Mouse (Mus musculus) hindbrain, postnatal 0 days (tissue): Measurements from ENCODE around the gene H2-D1. TPM values are rescaled to one million over a fixed set of nuclear protein-coding genes. Genes with fewer than 3 reads are reported as not detected.
"Not testable (repeated sequence)": the region's sequence is repeated elsewhere in the genome, so short reads cannot be mapped to it uniquely, and the experiment has no call there.

Experiments
- ATAC-seq: fragments of 200-750 bp; cut with Nextera tagmentation; 2 replicates; pipeline ENCODE4 v1.8.0; 2017; ENCODE audit warnings: mild to moderate bottlenecking, moderate TSS enrichment, moderate library complexity
- DNase-seq: peaks from one replicate; pipeline ENCODE4 v3.0.0-alpha.2; 2015; ENCODE audit warnings: low spot score
- H3K27ac ChIP-seq: fragments of 300-500 bp; sonication (generic); 2 replicates; pipeline ENCODE4 v1.5.1; 2014; ENCODE audit warnings: mild to moderate bottlenecking
- H3K27me3 ChIP-seq: fragments of 300-500 bp; sonication (generic); 2 replicates; pipeline ENCODE4 v1.6.1; 2014; ENCODE audit warnings: low read length, mixed read lengths; ENCODE audit not compliant: insufficient read depth
- H3K36me3 ChIP-seq: fragments of 300-500 bp; sonication (generic); 2 replicates; pipeline ENCODE4 v1.6.1; 2014; ENCODE audit warnings: low read length, mixed read lengths; ENCODE audit not compliant: insufficient read depth
- H3K4me1 ChIP-seq: fragments of 300-500 bp; sonication (generic); 2 replicates; pipeline ENCODE4 v1.6.1; 2014; ENCODE audit warnings: antibody characterized with exemption, low read length, mixed read lengths; ENCODE audit not compliant: insufficient read depth
- H3K4me2 ChIP-seq: fragments of 300-500 bp; sonication (generic); 2 replicates; pipeline ENCODE4 v1.6.1; 2014; ENCODE audit warnings: low read depth, mild to moderate bottlenecking, low read length, moderate library complexity, mixed read lengths
- H3K4me3 ChIP-seq: fragments of 300-500 bp; sonication (generic); 2 replicates; pipeline ENCODE4 v1.5.1; 2014; ENCODE audit warnings: low read length
- H3K9ac ChIP-seq: fragments of 300-500 bp; sonication (generic); replicated peaks from 2 replicates; pipeline ENCODE4 v1.6.1; 2014; ENCODE audit warnings: mild to moderate bottlenecking, low read length, moderate library complexity, mixed read lengths
- H3K9me3 ChIP-seq: fragments of 300-500 bp; sonication (generic); 2 replicates; pipeline ENCODE4 v1.6.1; 2016; ENCODE audit warnings: low read length, mixed read lengths
- CTCF ChIP-seq: IDR thresholded peaks from 2 replicates; pipeline ENCODE4 v1.5.1; 2016; ENCODE audit warnings: antibody characterized with exemption, control low read depth, low read depth
- WGBS: fragments of 180-500 bp; shearing (Covaris S2); extraction: QIAGEN DNeasy Blood & Tissue Kit; methylation state at CpG from one replicate; pipeline ENCODE4 v1.1.7; 2014; 5-methylcytosine and 5-hydroxymethylcytosine counted together
- polyA plus RNA-seq: library from polyadenylated mRNA; unstranded; fragments of >200 nt; fragmentation: Nextera tagmentation; extraction: Ambion mirVana; gene quantifications from 2 replicates; pipeline ENCODE4 v1.2.1, GENCODE M21; 2015
- total RNA-seq: library from RNA; depleted of rRNA; stranded (reverse); fragments of >200 nt; gene quantifications from 2 replicates; pipeline ENCODE4 v1.2.3, GENCODE M21; 2014

The H2-D1 gene
- total and polyA plus RNA-seq, 2 experiments from 2014 or later, result 74.3 to 146 TPM

- no peak overlapping the region for H3K27ac ChIP-seq
- H3K9ac ChIP-seq, result no peak overlapping the region
- WGBS, result 88% methylated on average over 13 of the region's 13 CpGs
- TF ChIP-seq CTCF, result no peak
- H3K36me3 ChIP-seq, result no peaks in the 10 kb centered on the region
- no peak overlapping the region for H3K4me3 ChIP-seq
- no peak for ATAC-seq
- peaks cover 8% of the 10 kb centered on the region; the same call in 1 of the 2 replicates for H3K27me3 ChIP-seq
- no peaks in the 10 kb centered on the region for H3K9me3 ChIP-seq
- no peak overlapping the region for H3K4me2 ChIP-seq
- no peaks in the 10 kb centered on the region for H3K4me1 ChIP-seq
- DNase-seq, result no peak
Observed at GRCm38 (mm10) chr17:35278957-35279688, 16.6 kb downstream of the H2-D1 start.

GRCm38 (mm10) chr17:35280276-35280675 lies 17.7 kb downstream of the H2-D1 start:
- Histone ChIP-seq H3K36me3 (no peaks in the 10 kb centered on the region), H3K4me2 (no peak overlapping the region), H3K4me1 (no peaks in the 10 kb centered on the region), H3K9ac (no peak overlapping the region), H3K27ac (no peak overlapping the region), H3K27me3 (peaks cover 5% of the 10 kb centered on the region; the same call in 1 of the 2 replicates), H3K9me3 (no peaks in the 10 kb centered on the region), H3K4me3 (no peak overlapping the region)
- DNase-seq (no peak), ATAC-seq (no peak)
- TF ChIP-seq CTCF, result no peak
- 74% methylated on average over 3 of the region's 3 CpGs for WGBS

- no peak overlapping the region for H3K9ac ChIP-seq
- H3K4me1 ChIP-seq, result no peaks in the 10 kb centered on the region
- DNase-seq, result no peak
- H3K4me3 ChIP-seq, result no peak overlapping the region
- H3K27me3 ChIP-seq, result no peaks in the 10 kb centered on the region
- H3K27ac ChIP-seq, result no peak overlapping the region
- H3K9me3 ChIP-seq, result no peaks in the 10 kb centered on the region
- TF ChIP-seq CTCF, result no peak
- H3K4me2 ChIP-seq, result no peak overlapping the region
- ATAC-seq, result no peak
- no peaks in the 10 kb centered on the region for H3K36me3 ChIP-seq
Observed at GRCm38 (mm10) chr17:35285431-35285830, 22.9 kb downstream of the H2-D1 start.

GRCm38 (mm10) chr17:35295796-35296195 lies 33.3 kb downstream of the H2-D1 start:
- H3K4me3 ChIP-seq, H3K27me3 ChIP-seq, H3K4me1 ChIP-seq, H3K9me3 ChIP-seq, ATAC-seq, H3K4me2 ChIP-seq, H3K9ac ChIP-seq, H3K36me3 ChIP-seq, H3K27ac ChIP-seq: not testable (repeated sequence)
- 7% methylated on average over 5 of the region's 5 CpGs for WGBS
- DNase-seq, result peak; percentile 34
- peak; percentile 88 for TF ChIP-seq CTCF

GRCm38 (mm10) chr17:35300261-35300945 lies 37.9 kb downstream of the H2-D1 start:
- H3K27me3 ChIP-seq, DNase-seq, H3K9me3 ChIP-seq, H3K9ac ChIP-seq, H3K4me2 ChIP-seq, ATAC-seq, H3K4me3 ChIP-seq, H3K36me3 ChIP-seq, H3K27ac ChIP-seq, H3K4me1 ChIP-seq: not testable (repeated sequence)
- 85% methylated on average over 7 of the region's 7 CpGs for WGBS

- 0 out of 2 replicates have a peak, but pooled peaks have one; percentile 32 for ATAC-seq
- H3K4me1 ChIP-seq, result no peaks in the 10 kb centered on the region
Observed at GRCm38 (mm10) chr17:35301645-35302258, 39.2 kb downstream of the H2-D1 start.

GRCm38 (mm10) chr17:35303271-35303670 lies 40.7 kb downstream of the H2-D1 start:
- no peaks in the 10 kb centered on the region for H3K9me3 ChIP-seq
- 80% methylated on average over 2 of the region's 2 CpGs for WGBS
- no peaks in the 10 kb centered on the region for H3K36me3 ChIP-seq
- H3K27me3 ChIP-seq, result no peaks in the 10 kb centered on the region
- no peak for TF ChIP-seq CTCF
- H3K4me2 ChIP-seq, result no peak overlapping the region
- no peaks in the 10 kb centered on the region for H3K4me1 ChIP-seq
- no peak overlapping the region for H3K27ac ChIP-seq
- no peak overlapping the region for H3K4me3 ChIP-seq
- no peak overlapping the region for H3K9ac ChIP-seq
- ATAC-seq, result no peak
- DNase-seq, result no peak

More at GRCm38 (mm10) chr17:35301645-35302258, 39.2 kb downstream of the H2-D1 start:
- H3K9ac ChIP-seq, result no peak overlapping the region
- peak; percentile 91 for TF ChIP-seq CTCF
- no peak overlapping the region for H3K4me2 ChIP-seq
- H3K4me3 ChIP-seq, result no peak overlapping the region
- H3K36me3 ChIP-seq, result no peaks in the 10 kb centered on the region
- peak; percentile 75 for DNase-seq
- no peaks in the 10 kb centered on the region for H3K27me3 ChIP-seq
- H3K27ac ChIP-seq, result no peak overlapping the region
- WGBS, result 24% methylated on average over 13 of the region's 13 CpGs
- H3K9me3 ChIP-seq, result no peaks in the 10 kb centered on the region
